Mouse (Mus musculus): ENCODE data around the gene Rcan1.

The Rcan1 gene

GRCm38 (mm10) chr16:92472898-92473297 is 2.2 kb upstream of the Rcan1 start:
- no peak for DNase-seq (ENCODE audit: extremely low read depth, low read depth)

GRCm38 (mm10) chr16:92468459-92468858 is 2.2 kb downstream of the Rcan1 start:
- DNase-seq (ENCODE audit: extremely low read depth, low read depth), result no peak

GRCm38 (mm10) chr16:92467041-92467440 is 3.6 kb downstream of the Rcan1 start:
- no peak for DNase-seq (ENCODE audit: extremely low read depth, low read depth)

- peak; percentile 93 for DNase-seq (ENCODE audit: extremely low read depth, low read depth)
Measured at GRCm38 (mm10) chr16:92465642-92466526, 4.8 kb downstream of the Rcan1 start.

- no peak for DNase-seq (ENCODE audit: extremely low read depth, low read depth)
Measured at GRCm38 (mm10) chr16:92465226-92465625, 5.4 kb downstream of the Rcan1 start.

GRCm38 (mm10) chr16:92464390-92464972 is 6.2 kb downstream of the Rcan1 start:
- peak; percentile 79 for DNase-seq (ENCODE audit: extremely low read depth, low read depth)

GRCm38 (mm10) chr16:92461412-92461811 is 9.3 kb downstream of the Rcan1 start:
- no peak for DNase-seq (ENCODE audit: extremely low read depth, low read depth)

- DNase-seq (ENCODE audit: extremely low read depth, low read depth), result no peak
Measured at GRCm38 (mm10) chr16:92457594-92457993, 13.1 kb downstream of the Rcan1 start.

GRCm38 (mm10) chr16:92455969-92456368 is 14.7 kb downstream of the Rcan1 start:
- DNase-seq (ENCODE audit: extremely low read depth, low read depth), result no peak

- no peak for DNase-seq (ENCODE audit: extremely low read depth, low read depth)
Measured at GRCm38 (mm10) chr16:92455488-92455887, 15.2 kb downstream of the Rcan1 start.

GRCm38 (mm10) chr16:92454495-92454894 is 16.2 kb downstream of the Rcan1 start:
- no peak for DNase-seq (ENCODE audit: extremely low read depth, low read depth)

- DNase-seq (ENCODE audit: extremely low read depth, low read depth), result no peak
Measured at GRCm38 (mm10) chr16:92454002-92454401, 16.7 kb downstream of the Rcan1 start.

GRCm38 (mm10) chr16:92452609-92453008 is 18.1 kb downstream of the Rcan1 start:
- DNase-seq (ENCODE audit: extremely low read depth, low read depth), result no peak

- DNase-seq (ENCODE audit: extremely low read depth, low read depth), result no peak
Measured at GRCm38 (mm10) chr16:92451516-92452072, 19.1 kb downstream of the Rcan1 start.

- no peak for DNase-seq (ENCODE audit: extremely low read depth, low read depth)
Measured at GRCm38 (mm10) chr16:92450331-92450730, 20.3 kb downstream of the Rcan1 start.

GRCm38 (mm10) chr16:92449080-92449479 is 21.6 kb downstream of the Rcan1 start:
- DNase-seq (ENCODE audit: extremely low read depth, low read depth), result no peak

- no peak for DNase-seq (ENCODE audit: extremely low read depth, low read depth)
Measured at GRCm38 (mm10) chr16:92445377-92445776, 25.3 kb downstream of the Rcan1 start.

- peak; percentile 53 for DNase-seq (ENCODE audit: extremely low read depth, low read depth)
Measured at GRCm38 (mm10) chr16:92443644-92444113, 27.0 kb downstream of the Rcan1 start.

- no peak for DNase-seq (ENCODE audit: extremely low read depth, low read depth)
Measured at GRCm38 (mm10) chr16:92442946-92443345, 27.7 kb downstream of the Rcan1 start.

- no peak for DNase-seq (ENCODE audit: extremely low read depth, low read depth)
Measured at GRCm38 (mm10) chr16:92442150-92442549, 28.5 kb downstream of the Rcan1 start.

GRCm38 (mm10) chr16:92441203-92441602 is 29.5 kb downstream of the Rcan1 start:
- DNase-seq (ENCODE audit: extremely low read depth, low read depth), result no peak

GRCm38 (mm10) chr16:92440229-92440628 is 30.4 kb downstream of the Rcan1 start:
- no peak for DNase-seq (ENCODE audit: extremely low read depth, low read depth)
